8 mouse cellular contexts compared by ENCODE assay signal in genomic region chr6:128295876-128296749, GRCm38 (mm10). TPM values are rescaled to one million over a fixed set of nuclear protein-coding genes. Genes with fewer than 3 reads are reported as not detected.
DNase-seq lines count a peak whose midpoint lies in the region; ATAC-seq and TF ChIP-seq lines count a peak whose summit lies in the region.

No protein-coding gene starts in this region.

- peak; percentile 37 for ATAC-seq in embryonic facial prominence, embryonic 14.5 days (ENCODE audit: low read depth)
- ATAC-seq in activated CD4-positive, CD25-positive, alpha-beta regulatory T cell, adult 4 months: no peak

- intact Hi-C loops in heart, postnatal 14 days (cut with DNase I): no loop called here

- H3K27ac ChIP-seq in embryonic facial prominence, embryonic 14.5 days (replicated peaks; ENCODE audit: low read depth, low read length): peak overlapping the region; percentile 69
- H3K27ac ChIP-seq in limb, embryonic 10.5 days: peak overlapping the region; percentile 76

- TF ChIP-seq POLR2A in myocyte (IDR thresholded peaks at IDR 0.05; ENCODE audit: insufficient read length, low read depth): peak; percentile 33

- H3K9ac ChIP-seq in embryonic facial prominence, embryonic 14.5 days (ENCODE audit: low read depth, low read length): no peak overlapping the region

- H3K36me3 ChIP-seq in embryonic facial prominence, embryonic 14.5 days (ENCODE audit: control insufficient read depth, insufficient read depth, low read length): no peaks in the 10 kb centered on the region
- H3K36me3 ChIP-seq in limb, embryonic 10.5 days: no peaks in the 10 kb centered on the region
- peaks cover 5% of the 10 kb centered on the region for H3K36me3 ChIP-seq in myocyte (ENCODE audit: control insufficient read depth, insufficient read depth)

- H3K79me2 ChIP-seq in myocyte (ENCODE audit: control insufficient read depth, insufficient read depth): peaks cover 84% of the 10 kb centered on the region

- H3K4me1 ChIP-seq in embryonic facial prominence, embryonic 14.5 days (ENCODE audit: control insufficient read depth, insufficient read depth, low read length): peaks cover 24% of the 10 kb centered on the region
- peaks cover 45% of the 10 kb centered on the region for H3K4me1 ChIP-seq in limb, embryonic 10.5 days

- no peak overlapping the region for H3ac ChIP-seq in myocyte (ENCODE audit: control insufficient read depth, insufficient read length)

- H3K4me3 ChIP-seq in embryonic facial prominence, embryonic 14.5 days (ENCODE audit: low read depth, low read length): no peak overlapping the region
- no peak overlapping the region for H3K4me3 ChIP-seq in limb, embryonic 10.5 days
- H3K4me3 ChIP-seq in myocyte: peak overlapping the region; percentile 85

- H3K4me2 ChIP-seq in embryonic facial prominence, embryonic 14.5 days (ENCODE audit: low read depth, low read length): peak overlapping the region; percentile 34
- peak overlapping the region; percentile 89 for H3K4me2 ChIP-seq in myocyte (ENCODE audit: low read depth)

- WGBS in embryonic facial prominence, embryonic 14.5 days: 31% methylated on average over 5 of the region's 6 CpGs
- 37% methylated on average over 6 of the region's 6 CpGs for WGBS in limb, embryonic 10.5 days

- no peaks in the 10 kb centered on the region for H3K9me3 ChIP-seq in embryonic facial prominence, embryonic 14.5 days (ENCODE audit: control insufficient read depth, low read length)
- no peaks in the 10 kb centered on the region for H3K9me3 ChIP-seq in limb, embryonic 10.5 days (replicated peaks)

- peak; percentile 52 for DNase-seq in right cerebral cortex, postnatal 4 days
- DNase-seq in right cerebral cortex, postnatal 25 days: no peak
- DNase-seq in embryonic facial prominence, embryonic 14.5 days (ENCODE audit: low spot score): peak; percentile 79
- DNase-seq in heart, postnatal 14 days: peak; percentile 42 to 45
- DNase-seq in limb, embryonic 10.5 days (ENCODE audit: low spot score): no peak
- no peak for DNase-seq in frontal cortex, postnatal 25 days (ENCODE audit: low spot score in 2 of 2)

- H3K27me3 ChIP-seq in embryonic facial prominence, embryonic 14.5 days (replicated peaks; ENCODE audit: control insufficient read depth, insufficient read depth, low read length): peaks cover 7% of the 10 kb centered on the region; the same call in 1 of the 2 replicates
- peaks cover 51% of the 10 kb centered on the region for H3K27me3 ChIP-seq in limb, embryonic 10.5 days (ENCODE audit: low read depth, poor library complexity, severe bottlenecking)
- H3K27me3 ChIP-seq in myocyte (ENCODE audit: control insufficient read depth, insufficient read depth, insufficient read length): no peaks in the 10 kb centered on the region

TF ChIP-seq in myocyte, 11 proteins besides CTCF, POLR2A, EP300 and RAD21:
- TF ChIP-seq MYOG (IDR thresholded peaks at IDR 0.05; ENCODE audit: control insufficient read depth in 1 of 3, insufficient read depth in 1 of 3, insufficient read length in 2 of 3, low read depth in 2 of 3): peak in 2 of 3 experiments; percentile 31 to 78
- no peak for TF ChIP-seq CEBPB (IDR thresholded peaks at IDR 0.05; ENCODE audit: insufficient read depth, poor library complexity, severe bottlenecking)
- TF ChIP-seq POLR2AphosphoS2 (IDR thresholded peaks at IDR 0.05; ENCODE audit: insufficient read length, low read depth): peak; percentile 70
- TF ChIP-seq SRF (IDR thresholded peaks at IDR 0.05; ENCODE audit: control insufficient read depth, insufficient read length, low read depth): no peak
- no peak for TF ChIP-seq TCF12 (IDR thresholded peaks at IDR 0.05; ENCODE audit: insufficient read depth, poor library complexity, severe bottlenecking)
- TF ChIP-seq E2F4 (IDR thresholded peaks at IDR 0.05; ENCODE audit: insufficient read depth): no peak
- TF ChIP-seq MAX (IDR thresholded peaks at IDR 0.05; ENCODE audit: low read depth): no peak
- TF ChIP-seq REST (IDR thresholded peaks at IDR 0.05; ENCODE audit: insufficient read depth, insufficient read length): no peak
- TF ChIP-seq MYOD1 (IDR thresholded peaks at IDR 0.05; ENCODE audit: control insufficient read depth in 1 of 3, insufficient read length in 2 of 3, low read depth in 2 of 3): peak in 2 of 3 experiments; percentile 26 to 75
- TF ChIP-seq TCF3 (IDR thresholded peaks at IDR 0.05; ENCODE audit: insufficient read length, low read depth): no peak
- TF ChIP-seq USF1 (IDR thresholded peaks at IDR 0.05; ENCODE audit: low read depth): no peak

RNA-seq across cellular contexts. Expression of gene Tead4, which starts 4.5 kb away (rescaled TPM):
- polyA plus RNA-seq in embryonic facial prominence, embryonic 14.5 days (2014; fragmentation: Nextera tagmentation; extraction: Ambion mirVana): 6.3 and 8.9 TPM in 2 replicates
- 1 to 10 TPM; 4.6 to 5.0 TPM for total RNA-seq in heart, postnatal 14 days (2021)
- polyA plus RNA-seq in limb, embryonic 10.5 days (2016; fragmentation: Nextera tagmentation; extraction: Ambion mirVana): 2.5 and 3.2 TPM in 2 replicates
- polyA plus RNA-seq in myocyte (2012; fragmentation: generic; extraction: Trizol): 70.9 TPM
- polyA plus RNA-seq in activated CD4-positive, CD25-positive, alpha-beta regulatory T cell, adult 4 months (2017; shearing (Covaris generic)): not detected

RNA-seq across cellular contexts. Expression of gene Tulp3, which starts 59.5 kb away (rescaled TPM):
- polyA plus RNA-seq in embryonic facial prominence, embryonic 14.5 days (2014; fragmentation: Nextera tagmentation; extraction: Ambion mirVana): 20.7 and 21.9 TPM in 2 replicates
- 1 to 10 TPM; 8.0 to 8.3 TPM for total RNA-seq in heart, postnatal 14 days (2021)
- 21.6 and 23.2 TPM in 2 replicates for polyA plus RNA-seq in limb, embryonic 10.5 days (2016; fragmentation: Nextera tagmentation; extraction: Ambion mirVana)
- 22.3 TPM for polyA plus RNA-seq in myocyte (2012; fragmentation: generic; extraction: Trizol)
- 1 to 10 TPM; 2.0 to 2.5 TPM for polyA plus RNA-seq in activated CD4-positive, CD25-positive, alpha-beta regulatory T cell, adult 4 months (2017; shearing (Covaris generic))

Comparison
In these comparisons a context has a peak if more than half of its experiments do, and no peak if none do; other contexts are left out.
1. DNase-seq: peak in right cerebral cortex, postnatal 4 days (single experiment), embryonic facial prominence, embryonic 14.5 days (single experiment) and heart, postnatal 14 days (2 of 2); none in right cerebral cortex, postnatal 25 days (single experiment), limb, embryonic 10.5 days (single experiment) and frontal cortex, postnatal 25 days (0 of 2).